Mouse (Mus musculus) CH12.LX (cell line): ENCODE data around the gene Eif4e. TPM values are rescaled to one million over a fixed set of nuclear protein-coding genes. Genes with fewer than 3 reads are reported as not detected.
A peak's percentile ranks its signal among the peaks of the same experiment; 100 is the strongest.

Experiments
- DNase-seq: peaks from one replicate; pipeline ENCODE4 v3.0.0-alpha.2; 2013; ENCODE audit errors: extremely low read depth
- H3K27ac ChIP-seq: 2 replicates; pipeline ENCODE4 v1.5.1; 2012; ENCODE audit warnings: low read depth, mild to moderate bottlenecking, control low read depth, moderate library complexity; ENCODE audit not compliant: insufficient read depth
- H3K27me3 ChIP-seq: replicated peaks from 2 replicates; pipeline ENCODE3; 2012; ENCODE audit warnings: inconsistent platforms
- H3K36me3 ChIP-seq, 2 experiments: replicated peaks in 1 of 2; 2 replicates each; pipeline versions ENCODE3 to v1.6.1; 2012; ENCODE audit warnings: inconsistent platforms in 1 of 2, low read length in 1 of 2, mild to moderate bottlenecking in 1 of 2, mixed read lengths in 1 of 2, moderate library complexity in 1 of 2; ENCODE audit not compliant: control insufficient read depth in 1 of 2, insufficient read depth in 1 of 2
- H3K4me1 ChIP-seq, 2 experiments: 2 replicates each; pipeline ENCODE4 v1.6.1; 2012; ENCODE audit warnings: inconsistent platforms in 1 of 2, moderate library complexity in 1 of 2; ENCODE audit not compliant: insufficient read depth in 2 of 2, control insufficient read depth in 1 of 2
- H3K4me2 ChIP-seq: 2 replicates; pipeline ENCODE4 v1.6.1; 2012; ENCODE audit warnings: low read depth, mild to moderate bottlenecking, control low read depth; ENCODE audit not compliant: poor library complexity, insufficient read depth, severe bottlenecking
- H3K4me3 ChIP-seq, 3 experiments: fragments of 150-350 bp in 1 of 3; sonication (generic) in 1 of 3; replicated peaks in 1 of 3; 2 replicates each; pipeline versions ENCODE3 to v1.5.1; 2011 to 2012; ENCODE audit warnings: low read depth in 2 of 3, low read length in 2 of 3, mild to moderate bottlenecking in 2 of 3, moderate library complexity in 2 of 3, control low read depth in 1 of 3, improper control_type of control experiment in 1 of 3, inconsistent platforms in 1 of 3, mixed read lengths in 1 of 3; ENCODE audit not compliant: poor library complexity in 1 of 3
- H3K79me2 ChIP-seq: replicated peaks from 2 replicates; pipeline ENCODE4 v1.6.1; 2012; ENCODE audit warnings: mild to moderate bottlenecking, moderate library complexity; ENCODE audit not compliant: control insufficient read depth, poor library complexity, insufficient read depth, severe bottlenecking; ENCODE audit errors: extremely low read depth
- H3K9ac ChIP-seq: 2 replicates; pipeline ENCODE4 v1.6.1; 2012; ENCODE audit warnings: low read depth, mild to moderate bottlenecking, control low read depth, moderate library complexity; ENCODE audit not compliant: insufficient read depth
- H3K9me3 ChIP-seq: replicated peaks from 2 replicates; pipeline ENCODE3; 2012; ENCODE audit warnings: low read length, inconsistent platforms, mixed read lengths
- BHLHE40 ChIP-seq: IDR thresholded peaks from 2 replicates; pipeline ENCODE4 v1.6.1; 2011; ENCODE audit warnings: mild to moderate bottlenecking, low read depth, low read length, improper control_type of control experiment
- E2F4 ChIP-seq: IDR thresholded peaks from 2 replicates; pipeline ENCODE4 v1.6.1; 2011; ENCODE audit warnings: low read depth, low read length, improper control_type of control experiment; ENCODE audit not compliant: insufficient replicate concordance
- ELF1 ChIP-seq: IDR thresholded peaks from 2 replicates; pipeline ENCODE4 v1.6.1; 2014; ENCODE audit warnings: low read depth, mild to moderate bottlenecking, inconsistent platforms, low read length, improper control_type of control experiment
- ETS1 ChIP-seq: conservative IDR thresholded peaks from 2 replicates; pipeline ENCODE4 v1.6.1; 2012; ENCODE audit warnings: low read depth, mild to moderate bottlenecking, inconsistent platforms, low read length, improper control_type of control experiment, moderate library complexity
- HCFC1 ChIP-seq: IDR thresholded peaks from 2 replicates; pipeline ENCODE4 v1.6.1; 2012; ENCODE audit warnings: low read depth, mild to moderate bottlenecking, inconsistent platforms, low read length, improper control_type of control experiment
- JUN ChIP-seq: IDR thresholded peaks from 2 replicates; pipeline ENCODE4 v1.6.1; 2011; ENCODE audit warnings: low read depth, mild to moderate bottlenecking, low read length, improper control_type of control experiment, moderate library complexity; ENCODE audit not compliant: insufficient read depth
- KAT2A ChIP-seq: IDR thresholded peaks from 2 replicates; pipeline ENCODE4 v1.6.1; 2012; ENCODE audit warnings: low read length, improper control_type of control experiment, inconsistent platforms; ENCODE audit not compliant: insufficient replicate concordance
- MAFK ChIP-seq: IDR thresholded peaks from 2 replicates; pipeline ENCODE4 v1.6.1; 2011; ENCODE audit warnings: low read length, improper control_type of control experiment; ENCODE audit not compliant: insufficient replicate concordance
- MAX ChIP-seq: IDR thresholded peaks from 2 replicates; pipeline ENCODE4 v1.6.1; 2011; ENCODE audit warnings: low read length, improper control_type of control experiment
- MEF2A ChIP-seq: IDR thresholded peaks from 2 replicates; pipeline ENCODE4 v1.6.1; 2014; ENCODE audit warnings: low read depth, mild to moderate bottlenecking, inconsistent platforms, low read length, improper control_type of control experiment, borderline replicate concordance
- MXI1 ChIP-seq: IDR thresholded peaks from 2 replicates; pipeline ENCODE4 v1.6.1; 2011; ENCODE audit warnings: mild to moderate bottlenecking, low read depth, low read length, improper control_type of control experiment
- MYC ChIP-seq: IDR thresholded peaks from 2 replicates; pipeline ENCODE4 v1.6.1; 2011; ENCODE audit warnings: low read depth, mild to moderate bottlenecking, improper control_type of control experiment, low read length
- NELFE ChIP-seq: IDR thresholded peaks from 2 replicates; pipeline ENCODE4 v1.6.1; 2011; ENCODE audit warnings: low read depth, low read length, improper control_type of control experiment
- NRF1 ChIP-seq: IDR thresholded peaks from 2 replicates; pipeline ENCODE4 v1.6.1; 2014; ENCODE audit warnings: low read depth, mild to moderate bottlenecking, inconsistent platforms, low read length, improper control_type of control experiment, moderate library complexity
- POLR2A ChIP-seq: IDR thresholded peaks from 2 replicates; pipeline ENCODE4 v1.6.1; 2011; ENCODE audit warnings: low read depth, mild to moderate bottlenecking, improper control_type of control experiment, low read length
- POLR2AphosphoS2 ChIP-seq: IDR thresholded peaks from 2 replicates; pipeline ENCODE4 v1.6.1; 2011; ENCODE audit warnings: low read depth, low read length, improper control_type of control experiment
- RCOR1 ChIP-seq: conservative IDR thresholded peaks from 2 replicates; pipeline ENCODE4 v1.6.1; 2012; ENCODE audit warnings: low read depth, mild to moderate bottlenecking, inconsistent platforms, low read length, improper control_type of control experiment
- SIN3A ChIP-seq: IDR thresholded peaks from 2 replicates; pipeline ENCODE4 v1.6.1; 2012; ENCODE audit warnings: low read length, improper control_type of control experiment, inconsistent platforms
- TBP ChIP-seq: conservative IDR thresholded peaks from 2 replicates; pipeline ENCODE4 v1.6.1; 2011; ENCODE audit warnings: low read depth, low read length, improper control_type of control experiment
- TCF12 ChIP-seq: IDR thresholded peaks from 2 replicates; pipeline ENCODE4 v1.6.1; 2014; ENCODE audit warnings: low read depth, mild to moderate bottlenecking, inconsistent platforms, low read length, improper control_type of control experiment
- UBTF ChIP-seq: IDR thresholded peaks from 2 replicates; pipeline ENCODE4 v1.6.1; 2012; ENCODE audit warnings: low read depth, mild to moderate bottlenecking, inconsistent platforms, low read length, improper control_type of control experiment, moderate library complexity
- USF2 ChIP-seq: conservative IDR thresholded peaks from 2 replicates; pipeline ENCODE4 v1.6.1; 2011; ENCODE audit warnings: low read depth, low read length, improper control_type of control experiment
- ZC3H11A ChIP-seq: IDR thresholded peaks from 2 replicates; pipeline ENCODE4 v1.6.1; 2012; ENCODE audit warnings: low read depth, mild to moderate bottlenecking, inconsistent platforms, low read length, improper control_type of control experiment
- ZMIZ1 ChIP-seq: IDR thresholded peaks from 2 replicates; pipeline ENCODE4 v1.6.1; 2012; ENCODE audit warnings: low read depth, mild to moderate bottlenecking, inconsistent platforms, low read length, improper control_type of control experiment
- ZNF384 ChIP-seq: IDR thresholded peaks from 2 replicates; pipeline ENCODE4 v1.6.1; 2012; ENCODE audit warnings: low read depth, low read length, improper control_type of control experiment, inconsistent platforms
- dilution Hi-C: fragments of 300-500 bp; cut with MboI; formaldehyde crosslinking; loops from 2 replicates; pipeline ENCODE4 v1.14.3; 2020; ENCODE audit warnings: low sequenced_read_pairs; ENCODE audit not compliant: extremely low pct_unique_long_range_greater_than_20kb, extremely low pct_ligation_motif_present
- in situ Hi-C: fragments of 300-500 bp; cut with MboI; formaldehyde crosslinking; loops from 3 replicates; pipeline ENCODE4 v1.14.3; 2019; ENCODE audit warnings: low sequenced_read_pairs, low pct_ligation_motif_present, low pct_unique_long_range_greater_than_20kb, mixed read lengths
- polyA plus RNA-seq: library from polyadenylated mRNA; unstranded; fragments of >175 nt; gene quantifications from 2 replicates; pipeline ENCODE4 v1.2.1, GENCODE M21; 2012; ENCODE audit warnings: low read depth; ENCODE audit not compliant: insufficient read length
- total RNA-seq, 2 experiments: library from RNA; depleted of rRNA; stranded (reverse); fragments of 300-350 nt in 1 of 2; fragments of >200 nt in 1 of 2; gene quantifications; 2 replicates each; pipeline ENCODE4 v1.2.3; 2012 to 2014

The Eif4e gene
- total and polyA plus RNA-seq, 3 experiments: 490 to 850 (median 590) TPM

DNA sequence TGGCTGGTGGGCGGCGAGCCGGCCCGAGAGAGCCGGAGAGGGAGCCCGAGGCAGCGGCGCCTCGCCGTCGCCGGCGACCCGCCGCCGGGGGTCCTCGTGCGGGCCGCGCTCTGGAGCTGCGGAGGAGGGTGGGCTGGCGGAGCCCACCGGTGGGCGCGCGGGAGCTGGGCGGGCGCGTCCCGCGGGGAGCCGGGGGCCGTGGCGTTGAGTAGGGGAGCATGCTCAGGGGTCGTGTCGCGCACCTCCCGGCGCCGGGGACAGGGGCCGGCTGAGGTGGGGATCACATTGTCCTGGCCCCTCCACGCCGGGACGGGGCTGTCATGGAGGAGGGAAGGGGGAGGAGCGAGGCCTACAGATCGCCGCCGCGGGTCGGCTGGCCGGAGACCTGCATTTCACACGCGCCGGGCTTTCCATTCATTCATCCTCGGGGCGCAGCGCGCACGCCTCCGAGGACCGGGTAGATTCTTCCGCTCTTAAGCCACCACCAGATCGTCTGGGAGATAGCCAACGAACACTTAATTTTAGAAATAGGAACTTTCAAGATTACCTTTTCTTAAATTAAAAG lies 1.8 kb downstream of the Eif4e start:
- peaks cover 53% of the 10 kb centered on the region for H3K79me2 ChIP-seq
- H3K9ac ChIP-seq: peak overlapping the region; percentile 93
- peak overlapping the region; percentile 41 for H3K27ac ChIP-seq
- in situ Hi-C loops: no loop called here
- H3K27me3 ChIP-seq: no peaks in the 10 kb centered on the region
- no peaks in the 10 kb centered on the region for H3K9me3 ChIP-seq
- H3K4me1 ChIP-seq: peaks cover 14 to 48% of the 10 kb centered on the region in 2 experiments
- H3K4me2 ChIP-seq: peak overlapping the region; percentile 92
- dilution Hi-C loops: no loop called here
- H3K4me3 ChIP-seq: peak overlapping the region; percentile 61 to 81 (median 72)
- TF ChIP-seq TCF12 (peak; percentile 67), UBTF (peak; percentile 98), E2F4 (peak; percentile 54; the same call in 1 of the 2 replicates), ZC3H11A (no peak), MYC (peak; percentile 84; the same call in 1 of the 2 replicates), MAX (peak; percentile 92), USF2 (no peak), NRF1 (peak; percentile 64), POLR2AphosphoS2 (no peak), BHLHE40 (peak; percentile 67; the same call in 1 of the 2 replicates), ZMIZ1 (peak; percentile 51; the same call in 1 of the 2 replicates), MEF2A (0 out of 2 replicates have a peak, but pooled peaks have one; percentile 48), POLR2A (peak; percentile 59; the same call in 1 of the 2 replicates), SIN3A (peak; percentile 95), TBP (peak; percentile 72; the same call in 1 of the 2 replicates), KAT2A (no peak), NELFE (peak; percentile 68; the same call in 1 of the 2 replicates), ZNF384 (0 out of 2 replicates have a peak, but pooled peaks have one; percentile 12), RCOR1 (peak; percentile 36; the same call in 1 of the 2 replicates), MAFK (no peak), ETS1 (0 out of 2 replicates have a peak, but pooled peaks have one; percentile 41), HCFC1 (peak; percentile 63), ELF1 (peak; percentile 56; the same call in 1 of the 2 replicates), JUN (no peak), MXI1 (peak; percentile 99)
- TF ChIP-seq, all 38 proteins: peak for 19
- H3K36me3 ChIP-seq: peaks cover 2 to 16% of the 10 kb centered on the region in 2 experiments
- peak; percentile 82 for DNase-seq
